11 mouse cellular contexts compared by ENCODE assay signal in the genomic region with DNA sequence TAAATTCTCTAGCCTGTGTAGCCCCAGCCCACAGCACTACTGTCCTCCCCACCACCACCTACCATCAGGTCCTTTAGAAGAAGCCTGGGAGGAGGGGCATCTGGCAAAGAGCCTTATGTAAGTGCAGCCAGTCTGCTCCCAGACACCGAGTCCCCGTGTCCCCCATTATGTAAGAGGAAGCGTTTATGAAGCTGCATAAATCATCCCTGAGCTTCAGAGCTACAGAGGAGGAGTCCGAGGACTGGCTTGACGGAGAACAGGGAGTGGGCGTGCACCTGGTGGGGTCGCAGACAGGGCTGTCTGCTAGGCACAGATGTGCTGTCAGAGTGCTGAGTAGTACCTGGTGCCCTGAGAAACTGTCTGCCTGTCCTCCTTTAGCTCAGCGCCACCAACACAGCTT.
DNase-seq lines count a peak whose midpoint lies in the region; ATAC-seq lines count a peak whose summit lies in the region.
"Had no signal": no experiment of that assay in that cellular context is flagged by ENCODE, and none has a peak within 500 bp of the region (broad histone marks: within the 10 kb centered on the region; RNA-seq: fewer than 3 reads in every experiment).

No protein-coding gene starts in this region.

- H3K36me3 ChIP-seq in forebrain, embryonic 13.5 days (ENCODE audit: poor library complexity, severe bottlenecking), result peaks cover 16% of the 10 kb centered on the region

- peak; percentile 65 for DNase-seq in adrenal gland, adult 8-10 months
- DNase-seq in adrenal gland, postnatal 25 days, result no peak
- DNase-seq in left cerebral cortex, adult 11 months (ENCODE audit: low spot score), result peak; percentile 75
- no peak for DNase-seq in left cerebral cortex, postnatal 4 days
- peak; percentile 75 to 84 for DNase-seq in frontal cortex, postnatal 36 days (ENCODE audit: low spot score in 2 of 2)
- DNase-seq in mesoderm, embryonic 11.5 days (ENCODE audit: low read depth, low spot score), result peak; percentile 41
- DNase-seq in urinary bladder, postnatal 10 days (ENCODE audit: low spot score), result no peak

- intact Hi-C loops in left cerebral cortex, postnatal 4 days (cut with DNase I), result no loop called here

- H3K4me2 ChIP-seq in forebrain, embryonic 13.5 days, result no peak overlapping the region
- H3K4me2 ChIP-seq: lung, embryonic 15.5 days had no signal

- no peak overlapping the region for H3K9ac ChIP-seq in forebrain, embryonic 13.5 days
- H3K9ac ChIP-seq: lung, embryonic 15.5 days had no signal

- ATAC-seq in forebrain, embryonic 13.5 days, result no peak

- no peaks in the 10 kb centered on the region for H3K9me3 ChIP-seq in forebrain, embryonic 13.5 days (replicated peaks)
- H3K9me3 ChIP-seq: heart, embryonic 10.5 days; lung, embryonic 15.5 days had no signal

- H3K27ac ChIP-seq in forebrain, embryonic 13.5 days, result no peak overlapping the region
- H3K27ac ChIP-seq: heart, embryonic 10.5 days; lung, embryonic 15.5 days had no signal

- peaks cover 15% of the 10 kb centered on the region; the same call in 1 of the 2 replicates for H3K4me1 ChIP-seq in forebrain, embryonic 13.5 days

- H3K27me3 ChIP-seq in forebrain, embryonic 13.5 days, result no peaks in the 10 kb centered on the region
- H3K27me3 ChIP-seq: lung, embryonic 15.5 days had no signal

- WGBS in forebrain, embryonic 13.5 days, result 82% methylated on average over 8 of the region's 8 CpGs

- H3K4me3 ChIP-seq in forebrain, embryonic 13.5 days, result no peak overlapping the region
- H3K4me3 ChIP-seq: erythroblast, embryonic 14.5 days; heart, embryonic 10.5 days; lung, embryonic 15.5 days had no signal

Comparison
In these comparisons a context has a peak if more than half of its experiments do, and no peak if none do; other contexts are left out.
1. DNase-seq: peak in adrenal gland, adult 8-10 months (single experiment), left cerebral cortex, adult 11 months (single experiment), frontal cortex, postnatal 36 days (2 of 2) and mesoderm, embryonic 11.5 days (single experiment); none in adrenal gland, postnatal 25 days (single experiment), left cerebral cortex, postnatal 4 days (single experiment) and urinary bladder, postnatal 10 days (single experiment).